Mouse (Mus musculus) hindlimb bud, embryonic 11.5 days (tissue): ENCODE measurements at regions not wholly inside any gene's neighbourhood (a gene's known extent, or its start where the extent isn't known, plus 50 kb on each side); places are given as distances from the start of the nearest gene placed in this dataset.

Source experiments
- DNase-seq: peaks from one replicate; pipeline ENCODE4 v3.0.0-alpha.2; 2012; ENCODE audit warnings: low read depth, low spot score; ENCODE audit errors: extremely low spot score

GRCm38 (mm10) chr11:32911791-32912190 lies 87.4 kb upstream of the Smim23 start:
- no peak for DNase-seq

GRCm38 (mm10) chr11:32908723-32909411 lies 84.5 kb upstream of the Smim23 start:
- no peak for DNase-seq

GRCm38 (mm10) chr11:32907520-32908233 lies 83.3 kb upstream of the Smim23 start:
- DNase-seq, result no peak

GRCm38 (mm10) chr11:32903970-32904369 lies 79.6 kb upstream of the Smim23 start:
- no peak for DNase-seq

DNA sequence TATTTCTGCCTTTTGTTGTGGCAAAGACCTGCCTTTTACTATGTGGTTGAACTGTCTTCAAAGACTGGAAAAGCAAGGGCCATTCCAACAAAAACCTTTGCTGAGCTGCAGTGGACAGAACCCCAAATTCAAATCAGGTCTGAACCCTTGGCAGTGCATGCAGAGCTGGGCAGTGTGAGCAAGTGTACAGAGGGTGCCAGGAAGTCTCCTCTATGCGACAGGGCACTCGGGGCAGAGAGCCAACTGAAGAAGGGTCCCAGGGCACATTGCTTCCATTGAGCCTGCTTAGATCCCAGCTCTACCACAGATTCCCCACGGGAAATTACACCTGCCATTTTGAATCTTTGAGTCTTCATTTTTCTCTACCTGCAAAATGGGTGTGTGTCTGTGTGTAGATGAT lies 79.0 kb upstream of the Smim23 start:
- no peak for DNase-seq

- no peak for DNase-seq
Measured at GRCm38 (mm10) chr11:32902923-32903322, 78.5 kb upstream of the Smim23 start.

GRCm38 (mm10) chr11:32900437-32900836 lies 76.0 kb upstream of the Smim23 start:
- no peak for DNase-seq

- no peak for DNase-seq
Measured at GRCm38 (mm10) chr11:32899604-32900216, 75.3 kb upstream of the Smim23 start.

- no peak for DNase-seq
Measured at GRCm38 (mm10) chr11:32895400-32895799, 71.0 kb upstream of the Smim23 start.

- no peak for DNase-seq
Measured at GRCm38 (mm10) chr11:32893146-32893903, 68.9 kb upstream of the Smim23 start.

DNA sequence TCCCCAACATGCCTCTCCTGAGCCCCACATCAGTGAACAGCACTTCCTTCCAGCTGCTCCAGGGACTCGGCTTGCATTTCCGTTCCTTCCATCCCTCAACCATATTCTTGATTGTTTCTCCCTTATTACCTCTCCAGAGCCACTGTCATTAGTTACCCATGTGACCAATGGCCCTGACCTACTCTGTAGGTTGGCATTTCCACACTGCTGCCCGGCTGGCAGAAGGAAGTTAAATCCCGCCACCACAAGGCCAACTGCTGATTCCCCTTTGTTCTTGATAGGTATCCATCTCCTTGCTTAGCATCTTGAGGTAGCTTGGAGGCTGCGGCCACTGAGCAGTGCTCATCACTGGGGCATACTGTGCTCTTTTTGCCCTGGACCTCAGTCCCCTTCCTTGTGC lies 68.1 kb upstream of the Smim23 start:
- no peak for DNase-seq

DNA sequence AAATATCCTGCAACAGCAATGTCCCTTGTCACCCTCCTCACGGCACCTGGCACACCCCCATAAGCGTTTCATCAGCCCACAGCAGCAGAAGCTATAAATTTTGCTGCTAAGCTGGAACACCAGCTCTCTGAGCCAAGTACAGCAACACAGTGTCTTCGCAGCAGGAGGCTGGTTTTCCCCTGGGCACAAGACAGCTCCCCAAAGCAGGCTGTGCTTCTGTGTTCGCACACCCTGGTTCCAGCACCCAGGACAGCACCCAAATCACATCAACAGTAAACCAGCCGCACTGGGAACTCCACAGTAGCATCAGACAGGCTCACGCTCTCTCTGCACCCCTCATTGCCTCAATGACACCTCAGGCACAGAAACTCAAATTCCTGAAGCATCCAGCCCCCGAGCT lies 64.8 kb upstream of the Smim23 start:
- DNase-seq, result no peak

DNA sequence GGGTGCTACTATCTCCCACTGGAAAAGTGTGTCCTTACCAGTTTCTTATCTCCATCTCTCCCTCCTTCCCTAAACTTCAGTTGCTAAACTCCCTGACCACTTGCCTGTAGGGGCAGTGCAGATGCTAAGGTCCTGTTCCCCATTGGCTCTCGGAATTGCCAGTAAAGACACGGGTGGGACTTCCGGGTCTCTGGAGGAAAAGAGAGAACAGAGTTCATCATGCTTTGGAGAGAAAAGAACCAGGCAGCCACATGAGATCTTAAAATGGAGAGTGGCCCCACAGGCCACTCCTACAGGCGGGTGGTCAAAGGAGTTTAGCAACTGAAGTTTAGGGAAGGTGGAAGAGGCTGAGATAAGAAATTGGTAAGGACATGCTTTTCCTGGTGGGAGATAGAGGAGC lies 60.3 kb upstream of the Smim23 start:
- DNase-seq, result no peak

GRCm38 (mm10) chr11:32883062-32883852 lies 58.9 kb upstream of the Smim23 start:
- DNase-seq, result peak; percentile 62

GRCm38 (mm10) chr11:32878967-32879366 lies 54.6 kb upstream of the Smim23 start:
- DNase-seq, result no peak
